Mouse (Mus musculus) adrenal gland, adult 2 months (tissue): ENCODE results near the gene Sema3e. TPM values are rescaled to one million over a fixed set of nuclear protein-coding genes. Genes with fewer than 3 reads are reported as not detected.

Experiments
- DNase-seq: peaks from one replicate; pipeline ENCODE4 v3.0.0; 2021
- long read RNA-seq: library from polyadenylated mRNA; stranded (forward); transcript quantifications from one replicate; pipeline ENCODE4 v2.0.0, GENCODE M21; 2021
- polyA plus RNA-seq: library from polyadenylated mRNA; depleted of rRNA; stranded (reverse); fragments of >200 nt; gene quantifications from 2 replicates; pipeline ENCODE4 v1.2.3, GENCODE M21; 2012; rRNA removed
- total RNA-seq, 2 experiments: library from RNA; stranded (reverse); gene quantifications; 2 replicates each; pipeline ENCODE4 v1.2.3; 2021

The Sema3e gene
- total RNA-seq (under 1 TPM; 0.35 to 0.86 TPM), polyA plus RNA-seq (0.06 TPM in 2 replicates)
- long read RNA-seq = 0 reads

DNA sequence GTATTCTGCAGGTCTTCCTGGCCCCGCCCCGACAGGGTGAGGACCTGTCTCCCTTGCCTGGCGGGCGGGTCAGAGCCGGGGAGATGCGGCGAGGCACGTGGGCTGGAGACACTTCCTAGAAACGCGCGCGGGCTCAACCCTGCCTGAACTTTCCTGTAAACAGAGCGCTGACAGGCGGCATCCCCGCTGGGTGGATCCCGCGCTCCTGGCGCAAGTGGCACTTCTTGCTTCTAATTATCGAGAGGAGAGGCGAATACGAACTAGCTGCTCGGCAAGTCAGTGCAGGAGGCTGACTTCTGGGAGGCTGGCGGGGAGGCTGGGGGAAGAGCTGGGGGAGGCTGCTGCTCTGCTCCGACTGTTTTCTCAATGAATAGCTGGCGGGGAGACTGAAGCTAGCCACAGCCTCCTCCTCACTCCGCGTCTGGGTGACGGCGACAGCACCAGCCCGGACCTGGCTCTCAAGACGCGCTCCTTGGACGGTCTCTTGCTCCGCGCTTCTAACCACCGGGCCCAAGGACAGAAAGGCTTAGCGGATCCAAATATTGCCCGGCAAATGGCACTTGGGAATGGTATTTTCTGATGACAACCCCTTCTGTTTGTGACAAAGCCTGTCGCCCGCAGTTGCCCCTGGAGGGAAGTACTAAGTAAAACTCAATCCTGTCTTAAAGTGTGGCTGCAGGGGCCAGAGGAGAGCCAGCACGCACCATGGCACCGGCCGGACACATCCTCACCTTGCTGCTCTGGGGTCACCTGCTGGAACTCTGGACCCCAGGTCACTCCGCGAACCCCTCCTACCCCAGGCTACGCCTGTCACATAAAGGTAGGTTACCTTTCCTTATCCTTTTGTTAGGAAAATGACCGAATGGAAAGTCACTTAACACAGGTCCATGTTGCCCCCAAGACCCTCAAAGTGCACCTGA lies at the start of gene Sema3e:
Gene Sema3e, plus strand, starts transcription at position 72 of the 920 bp plus-strand sequence.
- peak; percentile 17 for DNase-seq

GRCm38 (mm10) chr5:13977576-13977975 lies 47.5 kb upstream of the Sema3e start:
- no peak for DNase-seq

DNA sequence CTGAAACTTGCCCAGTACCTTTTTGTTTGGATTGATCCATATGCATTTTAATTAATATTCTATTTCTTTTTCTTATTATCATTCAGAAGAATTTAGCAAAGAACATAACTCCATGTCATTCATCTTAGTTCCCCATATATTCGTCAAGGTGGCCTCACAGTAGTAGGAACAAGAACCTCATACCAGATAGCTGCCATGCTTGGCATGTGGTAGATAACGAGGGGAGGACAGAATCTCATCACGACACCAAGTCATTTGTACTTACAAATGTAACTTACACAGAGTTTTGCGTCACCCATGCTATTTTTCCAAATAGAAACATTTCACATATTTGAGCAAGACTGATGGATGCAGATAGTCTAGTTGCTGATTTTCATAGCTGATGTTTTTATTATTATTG lies 45.9 kb upstream of the Sema3e start:
- no peak for DNase-seq

- no peak for DNase-seq
Observed at GRCm38 (mm10) chr5:13982417-13983054, 42.5 kb upstream of the Sema3e start.

GRCm38 (mm10) chr5:13983608-13984007 lies 41.5 kb upstream of the Sema3e start:
- DNase-seq = no peak

GRCm38 (mm10) chr5:13985669-13986068 lies 39.4 kb upstream of the Sema3e start:
- DNase-seq = no peak

DNA sequence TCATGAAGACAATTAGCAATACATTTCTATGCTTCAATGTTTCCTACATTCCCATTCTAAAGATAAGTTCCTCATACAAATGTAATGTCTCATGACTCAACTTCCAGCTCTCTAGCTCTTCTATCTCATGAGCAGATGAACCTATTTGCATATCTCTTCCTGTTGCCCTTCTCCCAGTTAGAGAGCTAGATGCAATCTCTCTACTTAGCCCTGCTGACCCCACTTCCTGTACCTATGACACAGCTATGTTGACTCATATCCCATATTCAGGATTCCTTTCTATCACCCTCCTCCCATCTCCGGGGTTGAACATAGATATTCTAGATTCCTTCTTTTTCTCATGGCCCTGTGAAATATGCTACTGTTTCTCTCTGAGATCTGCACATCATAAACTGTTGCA lies 38.0 kb upstream of the Sema3e start:
- no peak for DNase-seq

DNA sequence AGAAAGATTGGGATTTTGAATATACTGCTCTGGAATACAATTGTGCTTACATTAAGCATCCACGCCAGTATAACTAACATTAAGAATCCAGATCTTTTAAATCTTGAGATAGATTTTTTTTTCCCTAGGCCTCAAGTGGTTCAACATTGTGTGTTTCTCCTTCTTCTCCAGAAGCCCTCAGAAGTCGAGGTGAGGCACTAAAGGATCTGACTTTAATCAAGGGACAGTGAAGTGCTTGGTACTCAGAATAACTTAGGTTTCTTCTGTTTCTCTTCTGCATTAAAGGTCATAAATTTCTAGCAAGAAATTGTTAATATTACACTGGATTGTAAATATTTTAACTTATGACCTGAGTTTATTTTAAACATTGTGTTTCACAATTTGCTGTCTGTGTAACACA lies 37.1 kb upstream of the Sema3e start:
- DNase-seq = no peak

DNA sequence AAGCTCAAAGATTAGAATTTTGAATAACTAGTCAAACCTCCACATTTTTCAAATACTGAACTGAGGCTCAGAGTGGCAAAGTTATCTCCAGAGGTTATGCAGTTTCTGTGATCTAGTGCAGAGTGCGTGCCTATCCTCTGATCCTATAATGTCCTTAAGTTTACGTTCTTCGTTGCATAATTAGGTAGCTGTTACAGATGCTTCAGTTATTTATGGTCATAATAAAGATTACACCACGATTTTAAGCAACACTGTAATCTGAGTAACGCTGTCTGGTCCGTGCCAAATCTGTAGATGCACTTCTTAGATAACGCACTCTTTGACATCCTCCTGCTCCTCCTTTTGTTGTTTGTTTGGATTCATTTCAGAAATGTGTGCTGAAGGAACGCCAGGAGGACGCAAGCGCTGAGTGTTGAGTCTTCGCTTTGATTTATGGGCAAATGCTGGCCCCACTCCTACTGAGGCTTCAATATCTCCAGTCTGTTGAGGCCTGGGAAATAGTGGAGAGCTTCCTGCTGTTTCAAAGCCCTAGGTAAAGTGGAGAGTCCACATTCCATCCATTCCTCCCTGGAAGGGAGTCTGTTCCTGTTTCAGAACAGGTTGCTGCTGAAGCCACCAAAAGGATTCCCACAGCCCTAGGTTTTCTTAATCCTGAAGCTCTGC lies 32.2 kb upstream of the Sema3e start:
- peak; percentile 43 for DNase-seq

GRCm38 (mm10) chr5:14028341-14028740 lies 3.3 kb downstream of the Sema3e start:
- DNase-seq = no peak

DNA sequence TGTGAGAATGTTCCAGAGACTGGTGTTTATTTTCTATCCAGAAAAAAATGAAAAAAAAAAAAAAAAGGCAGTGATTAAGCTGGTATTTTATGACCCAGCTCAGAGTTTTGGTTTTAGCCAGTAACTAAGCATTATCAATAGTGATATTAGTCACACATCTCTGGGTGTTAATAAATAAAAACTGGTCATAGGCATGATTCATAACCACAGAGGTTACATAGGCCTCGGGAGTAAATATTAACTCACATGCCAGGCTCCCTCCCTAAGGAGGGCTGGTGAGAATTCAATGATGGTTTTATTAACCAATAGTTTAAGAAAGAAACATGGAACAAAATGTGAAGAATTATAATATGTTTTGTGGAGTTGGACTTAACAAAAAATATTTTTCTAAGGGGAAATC lies 5.7 kb downstream of the Sema3e start:
- DNase-seq = no peak

GRCm38 (mm10) chr5:14032056-14032455 lies 7.0 kb downstream of the Sema3e start:
- no peak for DNase-seq

DNA sequence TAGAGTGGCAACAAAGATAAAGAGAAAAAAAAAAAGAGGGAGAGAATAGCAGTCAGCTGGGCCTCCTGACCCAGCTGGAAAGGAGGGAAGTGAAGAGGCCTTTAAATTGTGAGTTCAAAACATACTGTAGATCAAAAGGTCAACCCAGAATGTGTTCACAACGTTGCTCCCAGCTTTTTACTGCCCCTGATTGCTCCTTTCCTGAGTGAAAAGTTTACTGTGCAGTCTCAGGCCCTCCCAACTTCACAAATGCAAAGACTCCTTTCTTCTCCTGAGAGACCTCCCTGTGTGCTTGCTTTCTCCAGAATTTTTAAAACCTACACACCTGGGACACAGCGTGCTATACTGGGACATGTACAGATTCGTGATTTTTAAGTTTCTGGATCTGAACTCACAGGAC lies 8.2 kb downstream of the Sema3e start:
- no peak for DNase-seq

GRCm38 (mm10) chr5:14038813-14039496 lies 13.9 kb downstream of the Sema3e start:
- DNase-seq = no peak

GRCm38 (mm10) chr5:14040208-14040607 lies 15.1 kb downstream of the Sema3e start:
- DNase-seq = no peak

DNA sequence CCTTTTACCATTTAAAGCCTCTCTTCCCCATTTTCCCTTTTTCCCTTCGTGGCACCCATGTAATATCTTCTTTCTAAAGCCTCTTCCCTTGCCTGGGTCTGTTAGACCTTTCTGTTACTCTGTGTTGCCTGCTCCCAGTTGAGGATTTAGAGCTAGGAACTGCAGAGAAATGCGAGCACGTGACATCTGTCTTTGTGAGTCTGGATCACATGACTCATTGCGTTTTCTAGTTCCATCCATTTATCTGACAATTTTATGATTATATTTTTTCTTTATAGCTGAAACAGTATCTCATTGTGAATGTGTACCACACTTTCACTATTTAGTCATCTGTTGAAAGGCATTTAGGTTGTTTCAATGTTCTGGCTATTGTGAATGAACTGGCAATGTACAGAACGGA lies 18.0 kb downstream of the Sema3e start:
- DNase-seq = no peak

DNA sequence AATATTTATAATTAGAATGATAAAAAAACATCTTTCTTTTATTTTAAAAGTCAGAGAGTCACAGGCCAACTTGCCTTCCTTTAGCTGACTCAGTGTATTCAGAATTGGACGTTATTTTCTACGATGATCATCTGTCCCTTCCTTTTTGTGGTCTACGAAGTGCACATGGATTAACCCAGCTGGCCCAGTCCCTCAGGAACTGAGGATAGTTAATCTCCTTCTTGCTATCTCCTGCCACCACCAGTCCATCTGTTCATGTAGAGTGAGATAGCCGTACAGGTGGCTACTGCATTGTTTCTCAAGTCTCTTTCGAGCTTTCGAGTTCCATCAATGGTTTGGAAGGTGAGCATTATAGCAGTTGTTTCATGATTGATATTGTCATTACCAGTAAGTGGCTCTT lies 18.9 kb downstream of the Sema3e start:
- DNase-seq = no peak

DNA sequence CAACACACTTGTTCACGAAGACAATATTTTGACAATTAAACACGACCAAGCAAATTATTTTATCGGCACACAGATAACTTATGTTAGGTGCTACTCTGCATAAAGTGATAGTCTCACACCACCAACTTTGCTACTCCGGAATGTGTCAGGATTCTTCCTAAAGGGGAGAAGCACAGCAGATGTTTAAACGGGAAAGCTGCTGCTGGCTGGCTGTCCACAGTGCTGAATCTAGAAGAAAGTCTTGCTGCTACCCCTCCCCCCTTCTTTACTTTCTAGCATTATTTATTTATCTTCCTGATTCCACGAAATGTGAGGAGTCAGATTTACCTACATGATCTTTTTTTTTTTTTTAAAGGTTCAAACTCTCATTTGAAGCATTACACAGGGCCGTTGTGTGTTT lies 23.6 kb downstream of the Sema3e start:
- no peak for DNase-seq

DNA sequence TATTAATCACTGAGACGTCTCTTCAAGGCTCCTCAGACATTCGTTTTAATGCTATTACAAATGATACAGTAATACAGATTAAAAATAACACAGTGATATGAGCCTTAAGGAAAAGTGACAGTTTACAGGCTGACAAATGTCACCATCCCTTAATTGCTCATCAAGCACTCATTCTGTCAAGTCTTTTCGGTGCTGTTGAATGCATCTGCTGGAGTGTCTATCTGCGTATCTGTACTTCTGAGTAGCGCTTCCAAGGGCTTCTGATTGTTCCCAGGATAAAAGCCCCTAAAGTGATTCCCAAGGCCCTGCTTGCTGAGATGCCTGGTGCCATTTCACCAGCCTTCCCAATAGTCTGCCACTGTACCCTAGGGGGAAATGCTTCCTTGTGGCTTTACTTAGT lies 29.4 kb downstream of the Sema3e start:
- no peak for DNase-seq

GRCm38 (mm10) chr5:14059895-14060553 lies 34.9 kb downstream of the Sema3e start:
- no peak for DNase-seq

GRCm38 (mm10) chr5:14062918-14063481 lies 37.9 kb downstream of the Sema3e start:
- DNase-seq = no peak
